Mouse (Mus musculus) spleen, postnatal 14 days (tissue): Measurements from ENCODE around the gene Macrod2.

Experiments
- DNase-seq, 2 experiments: peaks; one replicate each; pipeline ENCODE4 v3.0.0; 2021 to 2022; ENCODE audit warnings: low spot score in 2 of 2

The Macrod2 gene

GRCm38 (mm10) chr2:142187428-142187827 is 1792.3 kb downstream of the Macrod2 start:
- DNase-seq: no peak

GRCm38 (mm10) chr2:142217371-142217770 is 1822.3 kb downstream of the Macrod2 start:
- no peak for DNase-seq

GRCm38 (mm10) chr2:142222137-142222921 is 1827.2 kb downstream of the Macrod2 start:
- DNase-seq: no peak

GRCm38 (mm10) chr2:142222926-142223325 is 1827.8 kb downstream of the Macrod2 start:
- no peak for DNase-seq

GRCm38 (mm10) chr2:142230985-142231549 is 1836.0 kb downstream of the Macrod2 start:
- DNase-seq: no peak

- no peak for DNase-seq
Measured at GRCm38 (mm10) chr2:142232828-142233227, 1837.7 kb downstream of the Macrod2 start.

GRCm38 (mm10) chr2:142243483-142243882 is 1848.4 kb downstream of the Macrod2 start:
- no peak for DNase-seq

GRCm38 (mm10) chr2:142250383-142250782 is 1855.3 kb downstream of the Macrod2 start:
- no peak for DNase-seq

- DNase-seq: no peak
Measured at GRCm38 (mm10) chr2:142251518-142251917, 1856.4 kb downstream of the Macrod2 start.

- DNase-seq: peak in 1 of 2 experiments; percentile 3
Measured at GRCm38 (mm10) chr2:142253913-142254312, 1858.8 kb downstream of the Macrod2 start.

GRCm38 (mm10) chr2:142254566-142254965 is 1859.5 kb downstream of the Macrod2 start:
- DNase-seq: no peak

- DNase-seq: no peak
Measured at GRCm38 (mm10) chr2:142257501-142257900, 1862.4 kb downstream of the Macrod2 start.

GRCm38 (mm10) chr2:142261046-142261445 is 1865.9 kb downstream of the Macrod2 start:
- DNase-seq: no peak

GRCm38 (mm10) chr2:142264697-142265096 is 1869.6 kb downstream of the Macrod2 start:
- DNase-seq: no peak

GRCm38 (mm10) chr2:142267836-142268235 is 1872.7 kb downstream of the Macrod2 start:
- DNase-seq: no peak

GRCm38 (mm10) chr2:142286761-142287160 is 1891.7 kb downstream of the Macrod2 start:
- DNase-seq: no peak

GRCm38 (mm10) chr2:142294831-142295230 is 1899.7 kb downstream of the Macrod2 start:
- DNase-seq: no peak

GRCm38 (mm10) chr2:142303098-142303911 is 1908.2 kb downstream of the Macrod2 start:
- no peak for DNase-seq

- no peak for DNase-seq
Measured at GRCm38 (mm10) chr2:142303912-142304182, 1908.7 kb downstream of the Macrod2 start.

- no peak for DNase-seq
Measured at GRCm38 (mm10) chr2:142323158-142323557, 1928.0 kb downstream of the Macrod2 start.

GRCm38 (mm10) chr2:142326737-142327136 is 1931.6 kb downstream of the Macrod2 start:
- no peak for DNase-seq

GRCm38 (mm10) chr2:142329761-142330160 is 1934.7 kb downstream of the Macrod2 start:
- no peak for DNase-seq
